Mouse (Mus musculus): Measurements from ENCODE around the gene Sgta. TPM values are rescaled to one million over a fixed set of nuclear protein-coding genes. Genes with fewer than 3 reads are reported as not detected.

Sgta gene
- total RNA-seq, 2 experiments from 2014 or later: 96.1 to 99.9 TPM

GRCm38 (mm10) chr10:81021547-81022110 lies 38.4 kb downstream of the Sgta start:
- intact Hi-C loops (cut with DNase I): loop anchor here (5.0 kb wide), 1 partner anchor 141 kb away; no protein-coding TSS in a partner anchor
- DNase-seq: no peak

- DNase-seq: no peak
- intact Hi-C loops (cut with DNase I): loop anchor here (5.0 kb wide), 1 partner anchor 142 kb away; no protein-coding TSS in a partner anchor
Observed at GRCm38 (mm10) chr10:81020207-81020606, 39.8 kb downstream of the Sgta start.

- no peak for DNase-seq
- intact Hi-C loops (cut with DNase I): loop anchor here (5.0 kb wide), 1 partner anchor 143 kb away; no protein-coding TSS in a partner anchor
Observed at GRCm38 (mm10) chr10:81019687-81020086, 40.3 kb downstream of the Sgta start.

GRCm38 (mm10) chr10:81018326-81018725 lies 41.7 kb downstream of the Sgta start:
- intact Hi-C loops (cut with DNase I): loop anchor here (1.0 kb wide), 1 partner anchor 23 kb away; no protein-coding TSS in a partner anchor
- DNase-seq: no peak

GRCm38 (mm10) chr10:81016645-81017044 lies 43.3 kb downstream of the Sgta start:
- intact Hi-C loops (cut with DNase I): loop anchor here (1.0 kb wide), 1 partner anchor 66 kb away; no protein-coding TSS in a partner anchor

GRCm38 (mm10) chr10:81015666-81016065 lies 44.3 kb downstream of the Sgta start:
- intact Hi-C loops (cut with DNase I): loop anchor here (1.0 kb wide), 1 partner anchor 67 kb away; no protein-coding TSS in a partner anchor
- no peak for DNase-seq

More at GRCm38 (mm10) chr10:81016645-81017044, 43.3 kb downstream of the Sgta start:
- DNase-seq: peak; percentile 60 to 79

GRCm38 (mm10) chr10:81014393-81015384 lies 45.3 kb downstream of the Sgta start, which contains the start of gene Gng7:
TSS of gene Gng7 (minus strand) at chr10:81014945.
- intact Hi-C loops (cut with DNase I): no loop called here
- peak; percentile 74 to 78 for DNase-seq

- DNase-seq: no peak
- intact Hi-C loops (cut with DNase I): no loop called here
Observed at GRCm38 (mm10) chr10:81010851-81011250, 49.1 kb downstream of the Sgta start.

GRCm38 (mm10) chr10:81007240-81007639 lies 52.7 kb downstream of the Sgta start:
- intact Hi-C loops (cut with DNase I): no loop called here
- DNase-seq: no peak

GRCm38 (mm10) chr10:81006005-81006677 lies 53.8 kb downstream of the Sgta start:
- intact Hi-C loops (cut with DNase I): no loop called here
- DNase-seq: no peak

- intact Hi-C loops (cut with DNase I): loop anchor here (2.0 kb wide), 3 partner anchors 40 to 174 kb away; no protein-coding TSS in a partner anchor
- DNase-seq: no peak
Observed at GRCm38 (mm10) chr10:81001161-81001560, 58.8 kb downstream of the Sgta start.

- intact Hi-C loops (cut with DNase I): loop anchor here (2.0 kb wide), 3 partner anchors 40 to 174 kb away; no protein-coding TSS in a partner anchor
- DNase-seq: no peak
Observed at GRCm38 (mm10) chr10:81000197-81001062, 59.6 kb downstream of the Sgta start.

- intact Hi-C loops (cut with DNase I): loop anchor here (2.0 to 5.0 kb wide), 4 partner anchors 41 to 175 kb away; partner anchors contain the start of gene Oaz1
- peak; percentile 81 to 87 for DNase-seq
Observed at GRCm38 (mm10) chr10:80999362-81000196, 60.4 kb downstream of the Sgta start.

GRCm38 (mm10) chr10:80998778-80999177 lies 61.2 kb downstream of the Sgta start:
- DNase-seq: peak in 1 of 2 experiments; percentile 49
- intact Hi-C loops (cut with DNase I): loop anchor here (5.0 kb wide), 1 partner anchor 171 kb away; the partner anchor contains the start of gene Oaz1

- no peak for DNase-seq
- intact Hi-C loops (cut with DNase I): loop anchor here (5.0 kb wide), 1 partner anchor 171 kb away; the partner anchor contains the start of gene Oaz1
Observed at GRCm38 (mm10) chr10:80998021-80998420, 62.0 kb downstream of the Sgta start.

- intact Hi-C loops (cut with DNase I): loop anchor here (5.0 kb wide), 1 partner anchor 170 kb away; the partner anchor contains the start of gene Oaz1
- no peak for DNase-seq
Observed at GRCm38 (mm10) chr10:80997332-80997731, 62.6 kb downstream of the Sgta start.

- intact Hi-C loops (cut with DNase I): loop anchor here (5.0 kb wide), 1 partner anchor 169 kb away; the partner anchor contains the start of gene Oaz1
- no peak for DNase-seq
Observed at GRCm38 (mm10) chr10:80996501-80996900, 63.5 kb downstream of the Sgta start.

- DNase-seq: peak; percentile 84 to 86
- intact Hi-C loops (cut with DNase I): loop anchor here (1.0 to 5.0 kb wide), 2 partner anchors 114 to 168 kb away; partner anchors contain the start of gene Oaz1
Observed at GRCm38 (mm10) chr10:80995091-80995632, 64.8 kb downstream of the Sgta start.
